Mouse (Mus musculus) heart, embryonic 16.5 days (tissue): ENCODE results near the gene Lax1. TPM values are rescaled to one million over a fixed set of nuclear protein-coding genes. Genes with fewer than 3 reads are reported as not detected.

Source experiments
- microRNA-seq: library from miRNA; unstranded; fragments of <30 nt; microRNA quantifications from one replicate; pipeline ENCODE4, GENCODE M21; 2017
- polyA plus RNA-seq: library from polyadenylated mRNA; unstranded; fragments of >200 nt; fragmentation: Nextera tagmentation; extraction: Ambion mirVana; gene quantifications from 2 replicates; pipeline ENCODE4 v1.2.1, GENCODE M21; 2015

Gene Lax1
- polyA plus RNA-seq, 1 experiment from 2014 or later = 3.2 TPM

Small RNAs within 50 kb of the gene (microRNA-seq; reads per million reads assigned to microRNA genes)
- gene Mir6903 = not detected

Other genes with a start within 250 kb of the Lax1 start
- gene Snrpe, start 79.8 kb downstream of the Lax1 start, polyA plus RNA-seq = 356 and 367 TPM in 2 replicates
- gene Zbed6, start 29.2 kb downstream of the Lax1 start, polyA plus RNA-seq = not detected in 2 replicates
- gene Gm38394, start 28.8 kb downstream of the Lax1 start, polyA plus RNA-seq = 3.5 TPM in 2 replicates
- 10.3 and 11.0 TPM in 2 replicates for gene Atp2b4, start 110.9 kb upstream of the Lax1 start, polyA plus RNA-seq
- gene Optc, start 217.9 kb upstream of the Lax1 start, polyA plus RNA-seq = 0.28 and 0.36 TPM in 2 replicates
- 4.4 and 5.6 TPM in 2 replicates for gene Prelp, start 231.3 kb upstream of the Lax1 start, polyA plus RNA-seq